Mouse (Mus musculus) splenic B cell, adult 2 months (primary cell): Measurements from ENCODE around the gene Mcoln3.

ENCODE experiments used
- DNase-seq: peaks from one replicate; pipeline ENCODE4 v3.0.0-alpha.2; 2011; ENCODE audit warnings: low read depth, low spot score
- H3K27me3 ChIP-seq: 2 replicates; pipeline ENCODE4 v1.6.1; 2012; ENCODE audit warnings: mild to moderate bottlenecking, low read length, moderate library complexity, mixed read lengths; ENCODE audit not compliant: control insufficient read depth, poor library complexity, insufficient read depth, severe bottlenecking
- H3K36me3 ChIP-seq: 2 replicates; pipeline ENCODE4 v1.6.1; 2012; ENCODE audit warnings: mild to moderate bottlenecking, low read length, moderate library complexity, mixed read lengths; ENCODE audit not compliant: control insufficient read depth, poor library complexity, insufficient read depth, severe bottlenecking

Mcoln3 gene

GRCm38 (mm10) chr3:146150058-146150400 is 32.8 kb downstream of the Mcoln3 start:
- H3K27me3 ChIP-seq = no peaks in the 10 kb centered on the region

GRCm38 (mm10) chr3:146150560-146150959 is 33.3 kb downstream of the Mcoln3 start:
- Histone ChIP-seq H3K27me3 (no peaks in the 10 kb centered on the region), H3K36me3 (no peaks in the 10 kb centered on the region)
- peak; percentile 54 for DNase-seq

More at GRCm38 (mm10) chr3:146150058-146150400, 32.8 kb downstream of the Mcoln3 start:
- peak; percentile 71 for DNase-seq
- no peaks in the 10 kb centered on the region for H3K36me3 ChIP-seq

GRCm38 (mm10) chr3:146151328-146151727 is 34.1 kb downstream of the Mcoln3 start:
- DNase-seq = no peak
- no peaks in the 10 kb centered on the region for H3K36me3 ChIP-seq
- no peaks in the 10 kb centered on the region for H3K27me3 ChIP-seq

GRCm38 (mm10) chr3:146151755-146152154 is 34.5 kb downstream of the Mcoln3 start:
- Histone ChIP-seq H3K27me3 (no peaks in the 10 kb centered on the region), H3K36me3 (no peaks in the 10 kb centered on the region)
- no peak for DNase-seq

- DNase-seq = peak; percentile 67
- H3K27me3 ChIP-seq = no peaks in the 10 kb centered on the region
- no peaks in the 10 kb centered on the region for H3K36me3 ChIP-seq
Observed at GRCm38 (mm10) chr3:146152348-146152747, 35.1 kb downstream of the Mcoln3 start.

- H3K27me3 ChIP-seq = no peaks in the 10 kb centered on the region
- peak; percentile 45 for DNase-seq
- H3K36me3 ChIP-seq = no peaks in the 10 kb centered on the region
Observed at GRCm38 (mm10) chr3:146152913-146153312, 35.7 kb downstream of the Mcoln3 start.

GRCm38 (mm10) chr3:146153862-146154611 is 36.8 kb downstream of the Mcoln3 start:
- peak; percentile 72 for DNase-seq
- H3K27me3 ChIP-seq = no peaks in the 10 kb centered on the region
- no peaks in the 10 kb centered on the region for H3K36me3 ChIP-seq

- no peaks in the 10 kb centered on the region for H3K27me3 ChIP-seq
- DNase-seq = peak; percentile 41
- H3K36me3 ChIP-seq = no peaks in the 10 kb centered on the region
Observed at GRCm38 (mm10) chr3:146155628-146156576, 38.7 kb downstream of the Mcoln3 start.

- H3K36me3 ChIP-seq = no peaks in the 10 kb centered on the region
- DNase-seq = no peak
- no peaks in the 10 kb centered on the region for H3K27me3 ChIP-seq
Observed at GRCm38 (mm10) chr3:146156811-146157210, 39.6 kb downstream of the Mcoln3 start.

GRCm38 (mm10) chr3:146158039-146158438 is 40.8 kb downstream of the Mcoln3 start:
- no peak for DNase-seq
- H3K36me3 ChIP-seq = no peaks in the 10 kb centered on the region; the same call in 1 of the 2 replicates
- H3K27me3 ChIP-seq = no peaks in the 10 kb centered on the region

GRCm38 (mm10) chr3:146159360-146159759 is 42.1 kb downstream of the Mcoln3 start:
- Histone ChIP-seq H3K36me3 (no peaks in the 10 kb centered on the region; the same call in 1 of the 2 replicates), H3K27me3 (no peaks in the 10 kb centered on the region)
- peak; percentile 64 for DNase-seq

- Histone ChIP-seq H3K36me3 (no peaks in the 10 kb centered on the region; the same call in 1 of the 2 replicates), H3K27me3 (no peaks in the 10 kb centered on the region)
- DNase-seq = no peak
Observed at GRCm38 (mm10) chr3:146162197-146162596, 44.9 kb downstream of the Mcoln3 start.

- DNase-seq = no peak
- Histone ChIP-seq H3K36me3 (peaks cover 2% of the 10 kb centered on the region), H3K27me3 (no peaks in the 10 kb centered on the region)
Observed at GRCm38 (mm10) chr3:146169356-146169755, 52.1 kb downstream of the Mcoln3 start.

GRCm38 (mm10) chr3:146173030-146173429 is 55.8 kb downstream of the Mcoln3 start:
- DNase-seq = no peak
- H3K36me3 ChIP-seq = peaks cover 4% of the 10 kb centered on the region

GRCm38 (mm10) chr3:146174215-146174614 is 57.0 kb downstream of the Mcoln3 start:
- no peak for DNase-seq
- peaks cover 4% of the 10 kb centered on the region for H3K36me3 ChIP-seq

More at GRCm38 (mm10) chr3:146173030-146173429, 55.8 kb downstream of the Mcoln3 start:
- H3K27me3 ChIP-seq = no peaks in the 10 kb centered on the region

More at GRCm38 (mm10) chr3:146174215-146174614, 57.0 kb downstream of the Mcoln3 start:
- no peaks in the 10 kb centered on the region for H3K27me3 ChIP-seq
